Mouse (Mus musculus) heart, embryonic 12.5 days (tissue): Measurements from ENCODE around the gene Ust. TPM values are rescaled to one million over a fixed set of nuclear protein-coding genes. Genes with fewer than 3 reads are reported as not detected.

ENCODE experiments used
- ATAC-seq: fragments of 200-750 bp; cut with Nextera tagmentation; 2 replicates; pipeline ENCODE4 v1.8.0; 2017; ENCODE audit warnings: moderate TSS enrichment, moderate library complexity; ENCODE audit not compliant: insufficient number of reproducible peaks, low FRiP score
- H3K27ac ChIP-seq: fragments of 300-500 bp; sonication (generic); 2 replicates; pipeline ENCODE4 v1.5.1; 2016; ENCODE audit warnings: mild to moderate bottlenecking, moderate library complexity; ENCODE audit not compliant: poor library complexity, severe bottlenecking
- H3K27me3 ChIP-seq: fragments of 300-500 bp; sonication (generic); replicated peaks from 2 replicates; pipeline ENCODE4 v1.6.1; 2016; ENCODE audit warnings: mild to moderate bottlenecking, moderate library complexity
- H3K36me3 ChIP-seq: fragments of 300-500 bp; sonication (generic); 2 replicates; pipeline ENCODE4 v1.6.1; 2016; ENCODE audit warnings: mild to moderate bottlenecking, moderate library complexity
- H3K4me1 ChIP-seq: fragments of 300-500 bp; sonication (generic); replicated peaks from 2 replicates; pipeline ENCODE4 v1.6.1; 2016; ENCODE audit warnings: mild to moderate bottlenecking
- H3K4me2 ChIP-seq: fragments of 300-500 bp; sonication (generic); 2 replicates; pipeline ENCODE4 v1.6.1; 2016; ENCODE audit warnings: mild to moderate bottlenecking, moderate library complexity
- H3K4me3 ChIP-seq: fragments of 300-500 bp; sonication (generic); 2 replicates; pipeline ENCODE4 v1.5.1; 2016; ENCODE audit warnings: mild to moderate bottlenecking
- H3K9ac ChIP-seq: fragments of 300-500 bp; sonication (generic); 2 replicates; pipeline ENCODE4 v1.6.1; 2016; ENCODE audit warnings: mild to moderate bottlenecking, moderate library complexity
- H3K9me3 ChIP-seq: fragments of 300-500 bp; sonication (generic); replicated peaks from 2 replicates; pipeline ENCODE4 v1.6.1; 2016; ENCODE audit warnings: mild to moderate bottlenecking, moderate library complexity
- WGBS: fragments of 180-500 bp; shearing (Covaris S2); methylation state at CpG from one replicate; pipeline ENCODE4 v1.1.7; 2016; 5-methylcytosine and 5-hydroxymethylcytosine counted together
- polyA plus RNA-seq: library from polyadenylated mRNA; unstranded; fragments of >200 nt; fragmentation: Nextera tagmentation; extraction: Ambion mirVana; gene quantifications from 2 replicates; pipeline ENCODE4 v1.2.1, GENCODE M21; 2016

The Ust gene
- polyA plus RNA-seq, 1 experiment from 2014 or later, result 2.4 TPM

DNA sequence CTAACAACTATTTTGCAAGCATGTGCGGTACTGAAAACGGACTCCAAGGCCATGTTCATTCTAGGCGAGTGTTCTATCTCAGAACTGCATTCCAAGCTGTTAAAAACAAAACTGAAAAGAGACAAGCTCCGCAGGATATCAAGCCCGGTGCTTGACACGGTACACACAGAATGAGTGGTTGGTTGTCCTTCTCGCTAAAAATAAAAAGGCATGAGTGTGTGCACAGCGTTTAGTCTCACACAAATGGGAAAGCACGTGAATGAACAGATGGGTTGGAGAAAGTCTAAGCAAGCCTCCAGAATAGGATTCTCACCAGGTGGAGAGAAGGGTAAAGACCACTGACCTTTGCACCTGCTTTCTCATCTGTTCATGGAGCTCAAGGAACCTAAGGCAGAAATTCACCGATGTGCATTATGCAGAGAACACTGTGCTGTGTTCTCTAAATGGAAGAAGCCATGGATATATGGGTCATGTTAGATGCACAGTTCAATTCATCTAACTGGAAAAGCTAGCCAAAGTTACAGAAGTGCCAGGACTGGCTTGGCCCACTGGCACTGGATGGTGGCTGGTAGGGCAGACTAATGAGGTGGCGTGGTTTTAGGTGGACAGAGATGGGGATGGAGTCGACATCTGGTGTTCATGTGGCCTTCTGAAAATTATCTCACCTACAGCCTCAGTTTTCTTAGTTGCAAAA, 90.8 kb downstream of the Ust start:
- no peaks in the 10 kb centered on the region for H3K9me3 ChIP-seq

DNA sequence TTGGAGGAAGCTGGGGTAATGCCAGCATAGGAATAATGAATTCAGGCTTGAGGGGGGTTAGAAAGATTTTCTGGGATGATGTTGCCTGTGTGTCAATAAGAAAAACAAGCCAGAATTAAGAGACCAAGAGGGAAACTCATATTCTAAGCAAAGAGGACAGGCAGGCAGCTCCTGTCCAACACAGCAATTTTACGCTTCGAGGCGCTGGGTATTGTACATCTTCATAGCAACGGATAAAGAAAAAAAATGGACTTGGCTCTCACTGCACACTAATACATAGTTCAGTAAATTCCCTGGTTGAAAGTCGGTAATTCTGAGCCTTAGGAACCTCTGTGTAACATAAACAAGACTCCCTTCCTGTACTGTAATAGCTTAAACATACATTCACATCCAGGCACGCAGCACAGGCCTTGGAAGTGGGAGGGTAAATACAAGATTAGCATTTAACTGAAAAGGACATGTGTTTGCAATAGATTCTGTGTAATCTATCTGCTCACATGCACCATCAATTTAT, 99.1 kb downstream of the Ust start:
- Histone ChIP-seq H3K9ac (no peak overlapping the region), H3K9me3 (no peaks in the 10 kb centered on the region), H3K4me2 (no peak overlapping the region), H3K27ac (no peak overlapping the region), H3K4me3 (no peak overlapping the region), H3K4me1 (no peaks in the 10 kb centered on the region), H3K27me3 (no peaks in the 10 kb centered on the region), H3K36me3 (no peaks in the 10 kb centered on the region)
- ATAC-seq, result no peak
- 75% methylated on average over 6 of the region's 6 CpGs for WGBS

More for the DNA sequence above, 90.8 kb downstream of the Ust start:
- no peak overlapping the region for H3K4me3 ChIP-seq
- H3K4me1 ChIP-seq, result peaks cover 12% of the 10 kb centered on the region; the same call in 1 of the 2 replicates
- no peak overlapping the region for H3K9ac ChIP-seq
- no peak for ATAC-seq
- 49% methylated on average over 12 of the region's 12 CpGs for WGBS
- no peaks in the 10 kb centered on the region for H3K36me3 ChIP-seq
- peak overlapping the region; percentile 44; the same call in 1 of the 2 replicates for H3K27ac ChIP-seq
- H3K4me2 ChIP-seq, result peak overlapping the region; percentile 30
- no peaks in the 10 kb centered on the region for H3K27me3 ChIP-seq

DNA sequence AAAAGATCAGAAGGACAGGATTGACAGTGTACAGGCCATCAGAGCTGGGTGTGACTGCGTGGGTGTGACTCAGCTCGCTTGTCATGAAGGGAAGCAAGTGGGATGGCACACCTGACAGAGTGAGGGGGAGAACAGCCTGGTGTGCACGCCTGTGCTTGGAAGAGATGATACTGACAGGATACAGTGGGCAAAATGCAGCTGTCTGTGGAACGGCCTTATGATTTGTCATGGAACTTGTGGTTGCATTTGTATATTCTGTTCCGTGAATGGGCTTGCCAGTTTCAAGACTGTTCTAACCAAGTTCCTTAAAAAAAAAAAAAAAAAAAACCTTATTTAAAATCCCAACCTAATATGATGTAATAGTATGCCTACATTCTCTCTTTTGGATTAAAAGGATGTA, 103.2 kb downstream of the Ust start:
- H3K4me1 ChIP-seq, result no peaks in the 10 kb centered on the region
- H3K9me3 ChIP-seq, result no peaks in the 10 kb centered on the region
- H3K9ac ChIP-seq, result no peak overlapping the region
- no peak overlapping the region for H3K27ac ChIP-seq
- H3K27me3 ChIP-seq, result no peaks in the 10 kb centered on the region
- WGBS, result 84% methylated on average over 5 of the region's 5 CpGs
- ATAC-seq, result no peak
- H3K4me3 ChIP-seq, result no peak overlapping the region
- H3K36me3 ChIP-seq, result no peaks in the 10 kb centered on the region
- H3K4me2 ChIP-seq, result no peak overlapping the region

DNA sequence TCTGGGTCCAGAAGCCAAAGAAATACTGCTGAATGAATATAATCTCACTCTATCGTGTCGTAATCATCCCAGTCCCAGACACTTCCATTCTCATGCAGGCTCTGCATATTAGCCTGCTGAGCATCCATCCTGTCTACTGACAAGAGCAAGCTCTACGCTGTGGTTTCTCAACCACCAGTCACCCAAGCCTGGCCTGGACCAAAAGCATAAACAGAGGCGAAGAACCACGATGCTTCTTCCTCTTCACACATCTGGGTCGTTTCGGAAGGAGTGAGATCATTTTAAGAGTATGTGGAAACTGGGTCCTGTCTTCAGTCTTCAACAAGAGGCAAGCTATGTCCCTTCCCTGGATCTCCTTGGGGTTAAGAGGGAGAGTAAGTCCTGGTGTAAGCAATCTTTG, 103.6 kb downstream of the Ust start:
- 85% methylated on average over 7 of the region's 7 CpGs for WGBS
- Histone ChIP-seq H3K9me3 (no peaks in the 10 kb centered on the region), H3K4me1 (no peaks in the 10 kb centered on the region), H3K4me2 (no peak overlapping the region), H3K36me3 (no peaks in the 10 kb centered on the region), H3K9ac (no peak overlapping the region), H3K27me3 (no peaks in the 10 kb centered on the region), H3K4me3 (no peak overlapping the region), H3K27ac (no peak overlapping the region)
- ATAC-seq, result no peak

DNA sequence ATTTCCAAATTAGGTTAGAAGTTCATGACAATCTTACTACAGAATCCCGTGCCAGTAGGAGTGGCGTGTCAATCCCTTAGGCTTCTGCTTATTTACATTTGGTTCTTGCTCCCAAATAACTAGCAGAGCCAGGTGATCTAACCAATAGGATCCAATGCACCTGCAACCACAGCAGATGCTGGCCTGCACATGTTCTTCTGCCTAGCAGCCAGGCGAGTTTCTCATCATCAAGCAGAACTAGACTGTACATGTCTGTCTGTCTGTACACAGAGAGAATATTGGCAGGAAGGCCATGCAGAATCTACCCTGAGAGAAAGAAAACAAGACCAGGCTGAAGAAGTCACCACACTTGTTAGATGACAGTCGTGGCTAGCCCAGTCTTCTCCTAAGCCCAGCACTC, 113.5 kb downstream of the Ust start:
- H3K9ac ChIP-seq, result no peak overlapping the region
- 80% methylated on average over 4 of the region's 4 CpGs for WGBS
- no peaks in the 10 kb centered on the region for H3K27me3 ChIP-seq
- ATAC-seq, result no peak
- no peak overlapping the region for H3K27ac ChIP-seq
- H3K4me1 ChIP-seq, result no peaks in the 10 kb centered on the region
- no peak overlapping the region for H3K4me2 ChIP-seq
- H3K9me3 ChIP-seq, result no peaks in the 10 kb centered on the region
- no peak overlapping the region for H3K4me3 ChIP-seq
- H3K36me3 ChIP-seq, result no peaks in the 10 kb centered on the region

DNA sequence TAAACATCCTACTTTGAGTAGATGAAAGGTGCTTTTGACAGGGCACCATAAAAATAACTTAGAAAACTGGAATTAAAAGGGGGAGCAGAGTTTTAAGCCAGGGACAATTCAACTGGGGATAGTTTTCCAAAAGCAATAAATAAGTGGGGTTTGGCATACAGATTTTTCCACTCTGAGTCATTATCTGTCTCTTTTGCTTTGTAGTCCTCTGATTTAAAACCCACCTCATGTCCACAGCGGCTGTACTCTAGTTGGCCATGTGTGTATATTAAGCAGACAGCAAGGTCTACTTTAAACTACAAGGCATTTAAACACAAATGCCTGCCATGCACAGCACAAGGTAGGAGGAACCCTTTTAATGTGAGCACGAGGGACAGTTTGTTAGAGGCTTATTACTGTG, 126.4 kb downstream of the Ust start:
- no peaks in the 10 kb centered on the region for H3K36me3 ChIP-seq
- no peak overlapping the region for H3K4me3 ChIP-seq
- H3K27me3 ChIP-seq, result no peaks in the 10 kb centered on the region
- no peak overlapping the region for H3K27ac ChIP-seq
- H3K4me2 ChIP-seq, result no peak overlapping the region
- H3K9me3 ChIP-seq, result no peaks in the 10 kb centered on the region
- no peak for ATAC-seq
- 81% methylated on average over 2 of the region's 2 CpGs for WGBS
- no peaks in the 10 kb centered on the region for H3K4me1 ChIP-seq
- no peak overlapping the region for H3K9ac ChIP-seq

DNA sequence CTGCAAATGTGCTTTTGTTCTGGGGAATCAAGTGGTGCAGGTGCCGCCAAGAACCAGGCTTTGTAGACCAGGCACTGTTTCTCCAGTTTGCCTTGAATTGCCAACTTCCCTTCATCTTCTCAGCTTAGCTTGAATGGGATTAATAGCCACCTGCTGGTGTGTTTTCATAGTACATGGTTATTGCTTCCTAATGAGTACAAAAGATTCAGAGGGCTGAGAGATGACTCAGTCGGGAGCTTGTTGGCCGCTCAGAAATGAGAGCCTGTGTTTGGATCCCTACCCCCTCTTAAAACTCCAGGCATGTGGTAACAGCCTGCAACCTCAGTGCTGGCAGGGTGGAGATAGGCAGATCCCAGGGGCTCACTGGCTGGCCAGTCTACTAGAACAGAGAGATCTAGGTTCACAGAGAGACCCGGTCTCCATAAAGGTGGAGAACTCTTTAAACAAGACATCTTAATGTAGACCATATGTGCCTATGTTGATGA, 127.3 kb downstream of the Ust start:
- 72% methylated on average over 4 of the region's 4 CpGs for WGBS
- ATAC-seq, result no peak
- Histone ChIP-seq H3K27me3 (no peaks in the 10 kb centered on the region), H3K27ac (no peak overlapping the region), H3K36me3 (no peaks in the 10 kb centered on the region), H3K4me2 (no peak overlapping the region), H3K9ac (no peak overlapping the region), H3K9me3 (no peaks in the 10 kb centered on the region), H3K4me3 (no peak overlapping the region), H3K4me1 (no peaks in the 10 kb centered on the region)

DNA sequence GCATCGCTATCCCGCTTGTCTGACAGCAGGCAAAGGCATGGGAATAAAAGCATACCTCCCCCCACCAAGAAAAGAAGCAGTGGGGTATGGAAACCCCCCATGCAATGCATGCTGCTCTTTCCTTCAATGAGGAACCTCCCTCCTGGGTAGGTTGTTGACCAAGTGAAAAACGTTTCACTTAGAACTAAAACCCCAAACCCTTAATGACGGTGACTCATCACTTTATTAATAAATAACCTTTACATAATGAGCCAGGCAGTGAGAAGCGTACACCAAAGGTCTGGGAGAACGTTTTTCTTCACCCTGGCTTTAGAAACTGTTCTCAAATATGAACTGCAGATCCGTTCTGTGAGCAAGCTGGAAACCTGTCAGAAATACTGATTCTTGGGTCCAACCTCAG, 130.4 kb downstream of the Ust start:
- 80% methylated on average over 7 of the region's 7 CpGs for WGBS
- Histone ChIP-seq H3K4me1 (no peaks in the 10 kb centered on the region), H3K27ac (no peak overlapping the region), H3K36me3 (no peaks in the 10 kb centered on the region), H3K9ac (no peak overlapping the region), H3K9me3 (no peaks in the 10 kb centered on the region), H3K4me2 (no peak overlapping the region), H3K4me3 (no peak overlapping the region), H3K27me3 (no peaks in the 10 kb centered on the region)
- no peak for ATAC-seq

DNA sequence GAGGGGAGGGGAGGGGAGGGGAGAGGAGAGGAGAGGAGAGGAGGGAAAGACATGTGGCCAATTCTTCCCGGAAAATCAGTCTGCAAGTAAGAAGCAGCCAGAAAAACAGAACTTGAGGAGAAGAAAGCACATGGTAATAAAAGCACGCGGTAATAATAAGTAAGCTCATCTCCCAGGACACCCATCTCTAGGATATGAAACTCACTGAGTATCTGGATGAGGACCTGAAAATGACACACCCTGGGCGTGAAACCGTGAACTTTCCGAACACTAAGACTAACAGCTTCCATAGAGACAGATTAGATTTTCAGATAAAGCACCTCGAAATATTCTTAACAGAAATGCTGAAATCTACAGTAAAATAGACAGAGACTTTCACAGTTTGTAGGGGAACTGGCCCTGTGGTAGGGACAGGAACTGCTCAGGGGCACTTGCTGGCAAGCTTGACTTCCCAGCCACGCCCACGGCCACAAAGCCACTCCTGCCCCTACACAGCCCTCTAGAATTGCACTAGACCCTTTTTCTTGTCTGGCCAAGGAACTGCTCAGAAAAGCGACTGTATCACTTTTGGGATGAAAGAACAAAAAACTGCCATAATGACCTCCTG, 148.6 kb downstream of the Ust start:
- 70% methylated on average over 10 of the region's 10 CpGs for WGBS
- H3K27ac ChIP-seq, result no peak overlapping the region
- H3K36me3 ChIP-seq, result no peaks in the 10 kb centered on the region
- no peak overlapping the region for H3K4me2 ChIP-seq
- no peaks in the 10 kb centered on the region for H3K4me1 ChIP-seq
- ATAC-seq, result no peak
- H3K9me3 ChIP-seq, result no peaks in the 10 kb centered on the region
- H3K27me3 ChIP-seq, result no peaks in the 10 kb centered on the region
- H3K4me3 ChIP-seq, result no peak overlapping the region
- no peak overlapping the region for H3K9ac ChIP-seq

DNA sequence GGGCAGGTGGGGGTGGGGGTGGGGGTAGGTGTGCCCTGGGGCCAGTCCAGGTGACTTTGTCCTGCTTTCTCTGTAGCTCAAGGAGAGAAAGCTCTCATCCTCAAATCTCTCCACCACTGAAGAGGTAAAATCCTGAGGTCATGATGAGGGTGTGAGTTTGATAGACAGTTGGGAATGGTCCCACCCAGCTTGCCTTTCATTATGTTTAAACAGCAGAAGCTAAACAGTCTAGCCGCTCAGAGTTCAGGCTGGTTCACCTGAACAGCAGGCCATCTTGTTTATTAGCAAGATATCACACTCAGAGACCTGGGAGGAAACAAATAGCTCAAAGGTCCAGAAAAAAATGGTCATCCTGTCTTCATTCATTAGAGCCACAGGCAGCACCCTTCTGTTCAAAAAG, 152.8 kb downstream of the Ust start:
- H3K36me3 ChIP-seq, result no peaks in the 10 kb centered on the region
- no peaks in the 10 kb centered on the region for H3K27me3 ChIP-seq
- no peak overlapping the region for H3K4me3 ChIP-seq
- WGBS, result 57% methylated on average over 1 of the region's 1 CpGs
- H3K9me3 ChIP-seq, result no peaks in the 10 kb centered on the region
- no peak overlapping the region for H3K4me2 ChIP-seq
- no peak for ATAC-seq
- H3K27ac ChIP-seq, result no peak overlapping the region
- no peaks in the 10 kb centered on the region for H3K4me1 ChIP-seq
- no peak overlapping the region for H3K9ac ChIP-seq

DNA sequence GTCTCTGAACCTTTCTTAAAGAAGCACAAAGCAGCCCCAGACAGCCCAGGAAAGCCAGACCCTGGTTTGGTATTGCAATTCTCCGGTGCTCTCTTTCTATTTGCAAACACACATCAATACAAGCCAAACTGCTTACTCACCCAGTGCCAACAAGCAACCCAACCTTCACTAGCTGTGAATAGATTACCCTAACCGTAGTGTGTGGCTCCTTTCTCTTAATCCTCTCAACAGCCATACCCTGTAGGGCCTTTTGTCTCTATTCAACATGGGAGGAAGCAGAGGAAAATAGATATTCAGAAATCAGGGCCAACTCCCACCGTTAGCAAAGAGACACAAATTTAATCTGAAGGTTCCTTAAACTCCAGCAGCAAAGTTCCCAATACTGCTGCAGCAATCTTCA, 154.4 kb downstream of the Ust start:
- Histone ChIP-seq H3K4me3 (no peak overlapping the region), H3K36me3 (no peaks in the 10 kb centered on the region), H3K4me2 (no peak overlapping the region), H3K27me3 (no peaks in the 10 kb centered on the region), H3K9me3 (no peaks in the 10 kb centered on the region), H3K4me1 (no peaks in the 10 kb centered on the region), H3K27ac (no peak overlapping the region), H3K9ac (no peak overlapping the region)
- WGBS, result 63% methylated on average over 3 of the region's 3 CpGs
- no peak for ATAC-seq
